In genomic region chr17:27051514-27051913, GRCm38 (mm10) we compare ENCODE assay signal across 8 mouse cellular contexts. TPM values are rescaled to one million over a fixed set of nuclear protein-coding genes. Genes with fewer than 3 reads are reported as not detected.
DNase-seq lines count a peak whose midpoint lies in the region; ATAC-seq and TF ChIP-seq lines count a peak whose summit lies in the region.

No protein-coding gene starts in this region.

- intact Hi-C loops in heart, postnatal 25 days (cut with DNase I), result no loop called here

- H3K4me3 ChIP-seq in lung, adult 2 months (replicated peaks; ENCODE audit: extremely low read depth, low read depth, low read length), result peak overlapping the region; percentile 55
- no peak overlapping the region for H3K4me3 ChIP-seq in midbrain, embryonic 15.5 days

- 10% methylated on average over 9 of the region's 11 CpGs for WGBS in lung, adult 2 months
- WGBS in midbrain, embryonic 15.5 days, result 37% methylated on average over 11 of the region's 11 CpGs

- ATAC-seq in midbrain, embryonic 15.5 days (replicated peaks), result no peak

- DNase-seq in embryo, embryonic 11 days, result peak; percentile 67
- DNase-seq in embryo, embryonic 9.5 days (ENCODE audit: extremely low spot score), result no peak
- DNase-seq in adrenal gland, postnatal 14 days, result peak; percentile 81
- peak; percentile 33 for DNase-seq in heart, postnatal 25 days (ENCODE audit: low spot score)
- peak; percentile 46 for DNase-seq in lung, adult 2 months
- peak; percentile 79 for DNase-seq in thymus, postnatal 0 days (ENCODE audit: low spot score)
- DNase-seq in cerebellum, postnatal 36 days, result no peak

- H3K4me2 ChIP-seq in midbrain, embryonic 15.5 days, result no peak overlapping the region

- peaks cover 12% of the 10 kb centered on the region for H3K4me1 ChIP-seq in lung, adult 2 months (ENCODE audit: control insufficient read depth, insufficient read depth, low read length)
- no peaks in the 10 kb centered on the region for H3K4me1 ChIP-seq in midbrain, embryonic 15.5 days

- H3K9ac ChIP-seq in midbrain, embryonic 15.5 days, result no peak overlapping the region

- H3K36me3 ChIP-seq in midbrain, embryonic 15.5 days (replicated peaks), result no peaks in the 10 kb centered on the region

- no peak for TF ChIP-seq CTCF in lung, adult 2 months (IDR thresholded peaks at IDR 0.05; ENCODE audit: insufficient read depth, low read length)

- TF ChIP-seq POLR2A in lung, adult 2 months (IDR thresholded peaks at IDR 0.05; ENCODE audit: borderline replicate concordance, extremely low read depth, low read depth, low read length), result peak; percentile 51; the same call in 1 of the 2 replicates

- H3K9me3 ChIP-seq in midbrain, embryonic 15.5 days, result no peaks in the 10 kb centered on the region

- H3K27ac ChIP-seq in midbrain, embryonic 15.5 days, result no peak overlapping the region

- peaks cover 13% of the 10 kb centered on the region for H3K27me3 ChIP-seq in midbrain, embryonic 15.5 days (replicated peaks)

RNA-seq across cellular contexts. Expression of gene Itpr3, which starts 5.6 kb away (rescaled TPM):
- total RNA-seq in adrenal gland, postnatal 14 days (2021), result 7.4 and 10.9 TPM in 2 replicates
- 1 to 10 TPM; 4.6 to 6.8 TPM for total RNA-seq in heart, postnatal 25 days (2021)
- 22.0 and 22.5 TPM in 2 replicates for polyA plus RNA-seq in lung, adult 2 months (2012; rRNA removed)
- polyA plus RNA-seq in thymus, postnatal 0 days (2015; fragmentation: Nextera tagmentation; extraction: Ambion mirVana), result 4.5 and 4.9 TPM in 2 replicates
- 0.78 and 0.80 TPM in 2 replicates for polyA plus RNA-seq in midbrain, embryonic 15.5 days (2015; fragmentation: Nextera tagmentation; extraction: Ambion mirVana)

RNA-seq across cellular contexts. Expression of gene Bak1, which starts 22.7 kb away (rescaled TPM):
- 33.5 and 41.7 TPM in 2 replicates for total RNA-seq in adrenal gland, postnatal 14 days (2021)
- total RNA-seq in heart, postnatal 25 days (2021), result 10 to 100 TPM; 18.2 to 24.2 TPM
- polyA plus RNA-seq in lung, adult 2 months (2012; rRNA removed), result 48.2 and 55.8 TPM in 2 replicates
- 5.8 and 6.9 TPM in 2 replicates for polyA plus RNA-seq in thymus, postnatal 0 days (2015; fragmentation: Nextera tagmentation; extraction: Ambion mirVana)
- polyA plus RNA-seq in midbrain, embryonic 15.5 days (2015; fragmentation: Nextera tagmentation; extraction: Ambion mirVana), result 3.5 and 4.2 TPM in 2 replicates

Comparison
In these comparisons a context has a peak if more than half of its experiments do, and no peak if none do; other contexts are left out.
1. DNase-seq: peak in embryo, embryonic 11 days (single experiment), adrenal gland, postnatal 14 days (single experiment), heart, postnatal 25 days (single experiment), lung, adult 2 months (single experiment) and thymus, postnatal 0 days (single experiment); none in embryo, embryonic 9.5 days (single experiment) and cerebellum, postnatal 36 days (0 of 2).